Mouse (Mus musculus): ENCODE data around the gene Katnb1.

The Katnb1 gene

GRCm38 (mm10) chr8:95080381-95081341 is at the start of gene Katnb1:
Gene Katnb1 (plus strand): TSS chr8:95081186.
- peak; percentile 100 for DNase-seq (ENCODE audit: low read depth)

- DNase-seq (ENCODE audit: low read depth) = no peak
Measured at GRCm38 (mm10) chr8:95037106-95037925, 43.7 kb upstream of the Katnb1 start.

GRCm38 (mm10) chr8:95041883-95042784 is 38.9 kb upstream of the Katnb1 start:
- DNase-seq (ENCODE audit: low read depth) = no peak

GRCm38 (mm10) chr8:95044811-95045210 is 36.2 kb upstream of the Katnb1 start:
- DNase-seq (ENCODE audit: low read depth) = no peak

GRCm38 (mm10) chr8:95046982-95047381 is 34.0 kb upstream of the Katnb1 start:
- no peak for DNase-seq (ENCODE audit: low read depth)

GRCm38 (mm10) chr8:95047884-95048680 is 32.9 kb upstream of the Katnb1 start:
- DNase-seq (ENCODE audit: low read depth) = no peak

- DNase-seq (ENCODE audit: low read depth) = no peak
Measured at GRCm38 (mm10) chr8:95049636-95050035, 31.4 kb upstream of the Katnb1 start.

- no peak for DNase-seq (ENCODE audit: low read depth)
Measured at GRCm38 (mm10) chr8:95054438-95054837, 26.5 kb upstream of the Katnb1 start.

GRCm38 (mm10) chr8:95054927-95055510 is 26.0 kb upstream of the Katnb1 start, which contains the start of gene Drc7:
Gene Drc7 (plus strand): TSS chr8:95055103.
- no peak for DNase-seq (ENCODE audit: low read depth)

GRCm38 (mm10) chr8:95056414-95056813 is 24.6 kb upstream of the Katnb1 start:
- DNase-seq (ENCODE audit: low read depth) = no peak

- no peak for DNase-seq (ENCODE audit: low read depth)
Measured at GRCm38 (mm10) chr8:95058661-95059060, 22.3 kb upstream of the Katnb1 start.

- no peak for DNase-seq (ENCODE audit: low read depth)
Measured at GRCm38 (mm10) chr8:95059812-95060533, 21.0 kb upstream of the Katnb1 start.

GRCm38 (mm10) chr8:95064531-95064930 is 16.5 kb upstream of the Katnb1 start:
- DNase-seq (ENCODE audit: low read depth) = no peak

- peak; percentile 76 for DNase-seq (ENCODE audit: low read depth)
Measured at GRCm38 (mm10) chr8:95067582-95067981, 13.4 kb upstream of the Katnb1 start.

- no peak for DNase-seq (ENCODE audit: low read depth)
Measured at GRCm38 (mm10) chr8:95075504-95075903, 5.5 kb upstream of the Katnb1 start.

- no peak for DNase-seq (ENCODE audit: low read depth)
Measured at GRCm38 (mm10) chr8:95076151-95076550, 4.8 kb upstream of the Katnb1 start.

- no peak for DNase-seq (ENCODE audit: low read depth)
Measured at GRCm38 (mm10) chr8:95078055-95078454, 2.9 kb upstream of the Katnb1 start.

- DNase-seq (ENCODE audit: low read depth) = peak; percentile 12
Measured at GRCm38 (mm10) chr8:95079305-95079704, 1.7 kb upstream of the Katnb1 start.

GRCm38 (mm10) chr8:95081650-95082049 is 664 bp downstream of the Katnb1 start:
- DNase-seq (ENCODE audit: low read depth) = no peak

- DNase-seq (ENCODE audit: low read depth) = no peak
Measured at GRCm38 (mm10) chr8:95084261-95084660, 3.3 kb downstream of the Katnb1 start.
